Mouse (Mus musculus): ENCODE results near the gene Bcorl1.

DNA sequence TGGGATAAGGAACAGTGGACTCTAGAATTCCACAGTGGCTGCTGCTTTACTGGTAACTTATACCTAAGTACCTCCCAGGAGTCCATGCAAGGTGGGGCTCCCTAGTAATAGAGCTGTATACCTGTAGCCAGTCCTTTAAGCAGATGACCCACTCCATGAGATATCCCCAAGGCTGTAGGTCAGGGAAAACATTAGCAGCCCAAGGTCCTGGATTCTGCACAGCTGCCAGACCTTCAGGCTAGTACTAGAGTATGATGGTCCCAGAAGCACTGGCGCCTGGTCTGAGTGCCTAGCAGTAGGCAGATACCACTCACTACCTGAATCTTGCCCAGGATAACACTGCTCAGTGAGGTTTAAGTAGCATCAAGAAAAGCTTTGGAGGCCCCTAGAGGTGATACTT lies 93.1 kb downstream of the Bcorl1 start:
- no peak for TF ChIP-seq TAL1 (conservative IDR thresholded peaks at IDR 0.05; ENCODE audit: low read depth, low read length)
- no peak for TF ChIP-seq CTCF (IDR thresholded peaks at IDR 0.05; ENCODE audit: low read depth, low read length)
- TF ChIP-seq GATA1 (IDR thresholded peaks at IDR 0.05; ENCODE audit: borderline replicate concordance, low read length), result no peak
- TF ChIP-seq POLR2AphosphoS5 (IDR thresholded peaks at IDR 0.05; ENCODE audit: insufficient replicate concordance, low read depth, low read length), result no peak
- no peak for TF ChIP-seq GATA2 (IDR thresholded peaks at IDR 0.05; ENCODE audit: borderline replicate concordance, low read depth, low read length)

Measured in G1E (cell line).